ENCODE assay signal across 12 mouse cellular contexts in genomic region chr11:18959465-18959864, GRCm38 (mm10).
"Had no signal": no experiment of that assay in that cellular context is flagged by ENCODE, and none has a peak within 500 bp of the region (broad histone marks: within the 10 kb centered on the region; RNA-seq: fewer than 3 reads in every experiment).

No protein-coding gene starts in this region.

- H3K27me3 ChIP-seq: kidney, embryonic 15.5 days; liver, embryonic 13.5 days had no signal

- H3K4me2 ChIP-seq: kidney, embryonic 15.5 days; liver, embryonic 13.5 days; midbrain, embryonic 11.5 days had no signal

- DNase-seq: kidney, postnatal 10 days; kidney, postnatal 36 days; layer of hippocampus, postnatal 36 days; liver, embryonic 13.5 days; lung, adult 2 months; lung, postnatal 14 days; lung, postnatal 4 days; midbrain, embryonic 14.5 days; thymus, postnatal 25 days had no signal

- H3K4me3 ChIP-seq: kidney, embryonic 15.5 days; left cerebral cortex, adult 2 months; liver, embryonic 13.5 days had no signal

- H3K9me3 ChIP-seq: kidney, embryonic 15.5 days; liver, embryonic 13.5 days had no signal

- H3K9ac ChIP-seq: kidney, embryonic 15.5 days; liver, embryonic 13.5 days had no signal

- H3K27ac ChIP-seq: kidney, embryonic 15.5 days; left cerebral cortex, adult 2 months; liver, embryonic 13.5 days had no signal

- H3K36me3 ChIP-seq: liver, embryonic 13.5 days had no signal
